In genomic region chr11:86745634-86746404, GRCm38 (mm10) we compare ENCODE assay signal across 16 mouse cellular contexts. TPM values are rescaled to one million over a fixed set of nuclear protein-coding genes. Genes with fewer than 3 reads are reported as not detected.
DNase-seq lines count a peak whose midpoint lies in the region; ATAC-seq and TF ChIP-seq lines count a peak whose summit lies in the region.
"Had no signal": no experiment of that assay in that cellular context is flagged by ENCODE, and none has a peak within 500 bp of the region (broad histone marks: within the 10 kb centered on the region; RNA-seq: fewer than 3 reads in every experiment).

No protein-coding gene starts in this region.

- WGBS in heart, postnatal 0 days, result 47% methylated on average over 3 of the region's 3 CpGs

- H3K9me3 ChIP-seq in heart, postnatal 0 days (replicated peaks; ENCODE audit: control insufficient read depth, low read length), result no peaks in the 10 kb centered on the region
- no peaks in the 10 kb centered on the region for H3K9me3 ChIP-seq in ES-Bruce4 (replicated peaks; ENCODE audit: control insufficient read depth, insufficient read depth, low read length, poor library complexity, severe bottlenecking)
- H3K9me3 ChIP-seq: embryonic facial prominence, embryonic 12.5 days; midbrain, embryonic 15.5 days; neural tube, embryonic 15.5 days had no signal

- H3K36me3 ChIP-seq in heart, postnatal 0 days (replicated peaks; ENCODE audit: control insufficient read depth, insufficient read depth, low read length), result no peaks in the 10 kb centered on the region
- H3K36me3 ChIP-seq in ES-Bruce4 (ENCODE audit: control insufficient read depth, insufficient read depth, low read length, poor library complexity, severe bottlenecking), result no peaks in the 10 kb centered on the region; the same call in 1 of the 2 replicates
- H3K36me3 ChIP-seq: embryonic facial prominence, embryonic 12.5 days; midbrain, embryonic 15.5 days; neural tube, embryonic 15.5 days had no signal

- TF ChIP-seq EP300 in heart, postnatal 0 days (IDR thresholded peaks at IDR 0.05; ENCODE audit: low read depth), result no peak
- TF ChIP-seq EP300 in ES-Bruce4 (IDR thresholded peaks at IDR 0.05; ENCODE audit: insufficient read depth, low read depth, low read length), result no peak

- TF ChIP-seq POLR2A in ES-Bruce4 (IDR thresholded peaks at IDR 0.05; ENCODE audit: insufficient read depth, low read length), result no peak

- no peak for ATAC-seq in heart, postnatal 0 days (ENCODE audit: insufficient read depth, low read depth)
- peak; percentile 56 for ATAC-seq in megakaryocyte, adult 5-6 weeks (ENCODE audit: poor library complexity, severe bottlenecking)
- ATAC-seq: activated CD4-positive, CD25-positive, alpha-beta regulatory T cell, adult 4 months; forebrain, embryonic 16.5 days; midbrain, embryonic 15.5 days had no signal

- TF ChIP-seq CTCF in heart, postnatal 0 days (IDR thresholded peaks at IDR 0.05; ENCODE audit: low read depth), result no peak
- no peak for TF ChIP-seq CTCF in ES-Bruce4 (IDR thresholded peaks at IDR 0.05; ENCODE audit: low read depth, low read length)

- no peak overlapping the region for H3K4me3 ChIP-seq in heart, postnatal 0 days (ENCODE audit: low read depth, low read length)
- no peak overlapping the region for H3K4me3 ChIP-seq in ES-Bruce4 (ENCODE audit: low read depth, low read length)
- H3K4me3 ChIP-seq: embryonic facial prominence, embryonic 12.5 days; midbrain, embryonic 15.5 days; neural tube, embryonic 15.5 days had no signal

- H3K4me2 ChIP-seq in heart, postnatal 0 days (ENCODE audit: low read depth, low read length), result no peak overlapping the region
- H3K4me2 ChIP-seq: embryonic facial prominence, embryonic 12.5 days; midbrain, embryonic 15.5 days; neural tube, embryonic 15.5 days had no signal

- intact Hi-C loops in heart, postnatal 25 days (cut with DNase I), result no loop called here

- no peaks in the 10 kb centered on the region for H3K27me3 ChIP-seq in heart, postnatal 0 days (ENCODE audit: control insufficient read depth, insufficient read depth, low read length)
- no peaks in the 10 kb centered on the region for H3K27me3 ChIP-seq in ES-Bruce4 (ENCODE audit: control insufficient read depth, insufficient read depth, low read length, poor library complexity, severe bottlenecking)
- H3K27me3 ChIP-seq: embryonic facial prominence, embryonic 12.5 days; midbrain, embryonic 15.5 days; neural tube, embryonic 15.5 days had no signal

- DNase-seq in heart, postnatal 0 days (ENCODE audit: low spot score), result no peak
- DNase-seq in heart, postnatal 25 days (ENCODE audit: low spot score), result no peak
- DNase-seq in brain, adult 2 months (ENCODE audit: low read depth, low spot score), result peak; percentile 37
- DNase-seq in natural killer cell, adult 2 months (ENCODE audit: low spot score in 2 of 2), result no peak
- DNase-seq in kidney, postnatal 36 days, result no peak
- DNase-seq: cerebellum, adult 9-10 months; left cerebral cortex, postnatal 4 days; lung, postnatal 14 days; right cerebral cortex, postnatal 14 days had no signal

- H3K9ac ChIP-seq in heart, postnatal 0 days (replicated peaks; ENCODE audit: low read depth, low read length), result no peak overlapping the region
- H3K9ac ChIP-seq in ES-Bruce4 (ENCODE audit: low read depth, poor library complexity, severe bottlenecking), result no peak overlapping the region
- H3K9ac ChIP-seq: embryonic facial prominence, embryonic 12.5 days; midbrain, embryonic 15.5 days; neural tube, embryonic 15.5 days had no signal

- H3K4me1 ChIP-seq in heart, postnatal 0 days (ENCODE audit: control insufficient read depth, insufficient read depth), result peaks cover 67% of the 10 kb centered on the region
- H3K4me1 ChIP-seq in ES-Bruce4 (ENCODE audit: control insufficient read depth, insufficient read depth, low read length), result peaks cover 5% of the 10 kb centered on the region
- H3K4me1 ChIP-seq: embryonic facial prominence, embryonic 12.5 days had no signal

- peak overlapping the region; percentile 38 for H3K27ac ChIP-seq in heart, postnatal 0 days (ENCODE audit: low read depth)
- 0 out of 2 replicates have a peak overlapping the region, but pooled peaks have one; percentile 28 for H3K27ac ChIP-seq in ES-Bruce4 (ENCODE audit: insufficient read depth, low read length)
- H3K27ac ChIP-seq: embryonic facial prominence, embryonic 12.5 days; midbrain, embryonic 15.5 days; neural tube, embryonic 15.5 days had no signal

RNA-seq across cellular contexts. Expression of gene Cltc, which starts 11.5 kb away (rescaled TPM):
- 185 and 279 TPM in 2 replicates for total RNA-seq in heart, postnatal 0 days (2014; rRNA removed; ENCODE audit: low replicate concordance)
- polyA plus RNA-seq in heart, postnatal 0 days (2015; fragmentation: Nextera tagmentation; extraction: Ambion mirVana), result 71.0 and 77.6 TPM in 2 replicates
- total RNA-seq in heart, postnatal 25 days (2021), result 100 to 1,000 TPM; 136 to 155 TPM
- polyA plus RNA-seq in ES-Bruce4 (2011; ENCODE audit: insufficient read depth, insufficient read length, low read depth, missing spikeins), result 453 and 507 TPM in 2 replicates
- total RNA-seq in megakaryocyte, adult 5-6 weeks (2015), result 272 and 311 TPM in 2 replicates
- 184 and 190 TPM in 2 replicates for total RNA-seq in megakaryocyte, adult 5-6 weeks (2017)
